Mouse (Mus musculus) E14TG2a.4 (cell line): Measurements from ENCODE around the gene Ccr7.

Experiments
- CTCF ChIP-seq: conservative IDR thresholded peaks from 2 replicates; pipeline ENCODE4 v1.5.1; 2014; ENCODE audit warnings: low read length
- NANOG ChIP-seq: IDR thresholded peaks from 2 replicates; pipeline ENCODE4 v1.6.1; 2014; ENCODE audit warnings: borderline replicate concordance, low read length, mixed read lengths
- POU5F1 ChIP-seq: IDR thresholded peaks from 2 replicates; pipeline ENCODE4 v1.6.1; 2014; ENCODE audit warnings: low read length, borderline replicate concordance

DNA sequence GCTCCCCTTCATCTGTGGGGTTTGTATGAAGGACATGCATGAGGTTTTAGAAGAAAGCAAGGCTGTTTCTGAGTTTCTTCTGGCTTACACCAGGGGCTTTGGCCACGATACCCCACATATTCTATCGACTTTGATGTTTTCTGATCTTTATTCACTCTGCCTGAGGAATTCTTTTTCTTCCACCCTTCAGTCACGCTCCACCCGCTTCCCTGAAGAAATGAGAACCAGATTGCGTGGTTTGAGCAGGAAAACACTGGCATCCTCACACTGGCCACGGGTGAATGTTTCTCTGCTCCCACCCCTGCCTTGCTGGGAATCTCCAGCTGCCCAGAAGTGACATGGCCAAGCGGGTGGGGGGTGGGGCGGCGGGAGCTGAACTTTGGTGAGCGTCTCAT lies 30.2 kb downstream of the Ccr7 start:
- TF ChIP-seq CTCF (no peak), POU5F1 (no peak), NANOG (no peak)
